Mouse (Mus musculus) cortical plate, adult 2 months (tissue): Measurements from ENCODE around the gene AA467197. TPM values are rescaled to one million over a fixed set of nuclear protein-coding genes. Genes with fewer than 3 reads are reported as not detected.

Source experiments
- H3K27ac ChIP-seq: fragments of 200-500 bp; 2 replicates; pipeline ENCODE4 v1.5.1; 2012; ENCODE audit warnings: low read length, control low read depth, inconsistent platforms; ENCODE audit not compliant: insufficient read depth
- H3K4me1 ChIP-seq: fragments of 200-500 bp; 2 replicates; pipeline ENCODE4 v1.6.1; 2011; ENCODE audit warnings: low read length; ENCODE audit not compliant: control insufficient read depth, insufficient read depth
- H3K4me3 ChIP-seq: fragments of 200-500 bp; 2 replicates; pipeline ENCODE4 v1.5.1; 2011; ENCODE audit warnings: mild to moderate bottlenecking, low read length, control low read depth; ENCODE audit not compliant: insufficient read depth
- CTCF ChIP-seq: fragments of 200-500 bp; IDR thresholded peaks from 2 replicates; pipeline ENCODE4 v1.5.1; 2011; ENCODE audit warnings: mild to moderate bottlenecking, control low read depth, low read length; ENCODE audit not compliant: insufficient read depth; ENCODE audit errors: extremely low read depth
- POLR2A ChIP-seq: fragments of 200-500 bp; IDR thresholded peaks from 2 replicates; pipeline ENCODE4 v1.6.1; 2011; ENCODE audit warnings: mild to moderate bottlenecking, low read length, control low read depth; ENCODE audit not compliant: insufficient read depth; ENCODE audit errors: extremely low read depth
- polyA plus RNA-seq: library from polyadenylated mRNA; depleted of rRNA; stranded (reverse); fragments of >200 nt; gene quantifications from 2 replicates; pipeline ENCODE4 v1.2.3, GENCODE M21; 2012

AA467197 gene
- polyA plus RNA-seq, 1 experiment, result 0.75 TPM

DNA sequence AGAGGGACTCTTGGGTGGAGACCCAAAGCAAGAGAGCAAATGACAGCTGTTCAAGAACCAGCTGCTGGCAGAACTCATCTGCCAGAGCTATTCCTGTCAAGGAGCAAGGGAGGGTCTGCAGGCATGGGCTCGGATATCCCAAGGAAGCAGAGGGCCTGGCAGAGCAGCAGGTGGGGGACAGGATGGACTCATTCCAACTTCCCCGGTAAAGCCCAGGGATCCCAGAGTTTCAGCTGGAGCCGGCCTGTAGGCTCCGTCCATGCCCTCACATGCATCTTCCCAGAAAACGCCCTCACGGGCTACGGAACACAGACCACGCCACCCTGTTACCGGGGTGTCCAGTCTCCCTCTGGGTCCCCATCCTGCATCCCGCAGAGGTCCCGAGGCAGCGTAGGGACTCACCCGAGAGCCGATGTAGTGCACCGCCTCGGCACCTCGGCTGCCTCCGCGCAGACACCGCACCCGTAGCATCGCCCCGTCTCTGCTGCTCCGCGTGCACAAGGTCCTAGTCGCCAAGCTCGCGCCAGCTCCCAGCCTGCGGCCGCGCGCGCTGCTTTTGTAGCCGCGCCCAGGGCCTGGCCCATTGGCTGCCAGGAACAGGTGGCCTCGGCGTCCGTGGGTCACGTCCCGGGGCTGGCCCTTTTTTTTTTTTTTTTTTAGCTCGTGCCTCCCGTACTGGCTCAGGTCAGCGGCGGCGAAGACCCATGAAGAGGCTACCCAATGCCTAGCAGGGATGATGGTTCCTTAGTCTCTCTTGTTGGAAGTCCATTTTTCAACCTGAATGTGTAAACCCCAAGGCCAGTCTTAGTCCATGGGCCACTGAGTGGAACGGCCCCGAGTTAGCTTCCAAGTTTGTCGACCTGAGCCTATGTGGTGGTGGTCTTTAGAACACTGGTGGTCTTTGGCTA lies 25.8 kb upstream of the AA467197 start, which contains the start of gene Gatm:
Gene Gatm, minus strand, starts transcription at position 558 of the 908 bp plus-strand sequence.
- Histone ChIP-seq H3K27ac (peak within 1 kb of the TSS; percentile 61), H3K4me3 (peak within 1 kb of the TSS; percentile 65), H3K4me1 (peaks cover 1% of the 10 kb centered on the region; the same call in 1 of the 2 replicates)
- TF ChIP-seq POLR2A (peak; percentile 70; the same call in 1 of the 2 replicates), CTCF (no peak)

DNA sequence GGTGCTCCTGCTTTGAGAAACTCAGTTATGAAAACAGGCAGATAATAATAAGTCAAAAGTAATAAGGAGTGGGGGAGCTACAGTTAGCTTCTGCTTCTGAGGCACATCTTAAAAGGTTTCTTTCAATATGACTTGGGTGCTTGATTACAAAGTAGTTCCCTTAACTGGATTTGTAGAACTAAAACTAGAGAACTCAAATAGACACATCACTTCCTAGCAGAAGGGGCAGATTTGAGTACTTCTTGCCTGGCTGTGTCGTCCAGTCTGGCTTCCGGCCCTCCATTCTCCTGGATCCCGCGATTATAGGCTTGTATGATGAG lies 25.2 kb upstream of the AA467197 start:
- TF ChIP-seq POLR2A (no peak), CTCF (no peak)
- Histone ChIP-seq H3K4me3 (peak overlapping the region; percentile 65), H3K4me1 (peaks cover 3% of the 10 kb centered on the region), H3K27ac (peak overlapping the region; percentile 20; the same call in 1 of the 2 replicates)

DNA sequence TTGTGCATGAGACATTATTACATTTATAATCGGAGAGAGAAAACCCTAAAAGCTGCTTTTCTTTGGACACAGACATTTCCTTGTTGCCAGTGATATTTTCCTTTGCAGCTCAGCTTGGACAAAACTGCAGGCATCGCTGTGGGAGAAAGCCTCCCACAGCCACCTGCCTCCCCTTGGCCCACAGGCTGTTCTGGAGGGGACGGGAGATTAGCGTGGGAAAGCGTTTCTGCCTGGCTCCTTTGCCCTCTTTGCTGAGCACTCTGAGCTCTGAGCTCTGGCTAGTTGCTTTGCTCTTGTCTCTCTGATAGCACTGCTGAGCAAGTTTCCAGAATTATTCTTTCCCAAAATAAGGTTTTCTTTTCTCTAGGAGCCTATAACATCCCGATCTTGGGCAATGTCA lies 20.5 kb upstream of the AA467197 start:
- TF ChIP-seq POLR2A (no peak), CTCF (no peak)
- Histone ChIP-seq H3K4me3 (no peak overlapping the region), H3K27ac (peak overlapping the region; percentile 86), H3K4me1 (peaks cover 3% of the 10 kb centered on the region)

DNA sequence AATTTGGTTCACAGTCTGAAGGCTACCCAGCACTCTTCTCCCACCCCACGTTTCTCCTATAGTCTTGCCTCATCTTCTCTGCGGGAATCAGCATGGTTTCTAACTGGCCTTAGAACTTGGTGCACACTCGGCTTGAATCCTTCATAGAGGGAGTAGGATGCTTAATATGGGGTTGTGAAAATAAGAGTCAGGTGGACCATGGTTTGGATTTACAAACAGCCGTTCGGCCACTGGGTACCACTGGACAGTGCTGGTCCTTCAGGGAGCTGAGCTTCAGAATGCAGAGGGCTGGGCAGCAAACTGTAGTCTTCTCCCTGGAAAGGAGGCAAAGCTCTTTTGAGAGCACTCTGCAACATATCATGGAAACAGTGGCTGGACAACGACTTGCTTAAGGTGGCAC lies 19.0 kb upstream of the AA467197 start:
- Histone ChIP-seq H3K4me3 (no peak overlapping the region), H3K4me1 (peaks cover 2% of the 10 kb centered on the region; the same call in 1 of the 2 replicates), H3K27ac (peak overlapping the region; percentile 51)
- TF ChIP-seq POLR2A, result no peak
- TF ChIP-seq CTCF, result no peak

DNA sequence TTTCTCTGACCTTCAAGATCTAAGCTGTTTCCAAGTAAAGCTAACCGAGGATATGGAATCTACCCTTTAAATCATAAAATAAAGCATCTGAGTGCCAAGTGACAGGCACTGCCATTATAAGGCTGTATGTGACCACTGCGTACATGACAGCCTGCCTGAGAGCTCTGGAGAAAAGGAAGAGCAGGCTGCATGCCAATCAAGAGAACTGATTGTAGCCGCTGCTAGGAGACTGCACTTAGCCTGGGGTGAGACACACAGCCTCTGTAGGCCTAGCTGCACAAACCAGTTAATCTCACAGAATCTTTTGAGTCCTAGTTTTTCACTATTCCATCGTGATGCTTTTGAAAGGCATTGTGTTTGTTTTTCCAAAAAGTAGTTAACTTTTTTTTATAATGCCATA lies 18.1 kb upstream of the AA467197 start:
- TF ChIP-seq CTCF (no peak), POLR2A (no peak)
- H3K4me1 ChIP-seq, result peaks cover 2% of the 10 kb centered on the region; the same call in 1 of the 2 replicates
- no peak overlapping the region for H3K4me3 ChIP-seq
- H3K27ac ChIP-seq, result no peak overlapping the region

DNA sequence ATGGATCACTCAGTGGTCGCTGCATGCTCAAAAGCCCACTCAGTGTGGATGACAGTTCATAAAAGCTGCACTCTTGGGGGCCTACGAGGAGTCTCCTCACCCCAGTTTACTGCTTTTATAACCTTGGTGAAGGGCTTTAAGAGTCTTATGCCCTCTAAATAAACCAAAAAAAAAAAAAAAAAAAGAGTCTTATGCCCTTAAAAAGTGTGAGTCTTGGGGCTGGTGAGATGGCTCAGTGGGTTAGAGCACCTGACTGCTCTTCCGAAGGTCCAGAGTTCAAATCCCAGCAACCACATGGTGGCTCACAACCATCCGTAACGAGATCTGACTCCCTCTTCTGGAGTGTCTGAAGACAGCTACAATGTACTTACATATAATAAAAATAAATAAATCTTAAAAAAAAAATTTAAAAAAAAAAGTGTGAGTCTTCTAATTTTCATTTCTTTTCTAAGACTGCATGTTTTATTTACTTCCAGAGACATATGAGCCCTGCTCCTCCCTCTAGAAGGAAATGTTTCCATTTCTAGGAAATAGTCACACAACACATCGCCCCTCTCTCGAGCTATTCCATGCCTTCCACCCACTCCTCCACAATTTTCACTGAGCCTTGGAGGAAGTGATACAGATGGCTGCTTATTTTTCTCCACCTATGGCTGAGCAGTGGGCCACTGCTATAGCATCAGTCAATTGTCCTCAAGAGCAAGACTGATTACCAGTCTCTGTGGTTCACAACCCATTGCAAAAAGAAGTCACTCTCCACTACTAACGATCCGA lies 15.3 kb upstream of the AA467197 start:
- TF ChIP-seq POLR2A (no peak), CTCF (no peak)
- Histone ChIP-seq H3K27ac (no peak overlapping the region), H3K4me1 (no peaks in the 10 kb centered on the region; the same call in 1 of the 2 replicates), H3K4me3 (no peak overlapping the region)

DNA sequence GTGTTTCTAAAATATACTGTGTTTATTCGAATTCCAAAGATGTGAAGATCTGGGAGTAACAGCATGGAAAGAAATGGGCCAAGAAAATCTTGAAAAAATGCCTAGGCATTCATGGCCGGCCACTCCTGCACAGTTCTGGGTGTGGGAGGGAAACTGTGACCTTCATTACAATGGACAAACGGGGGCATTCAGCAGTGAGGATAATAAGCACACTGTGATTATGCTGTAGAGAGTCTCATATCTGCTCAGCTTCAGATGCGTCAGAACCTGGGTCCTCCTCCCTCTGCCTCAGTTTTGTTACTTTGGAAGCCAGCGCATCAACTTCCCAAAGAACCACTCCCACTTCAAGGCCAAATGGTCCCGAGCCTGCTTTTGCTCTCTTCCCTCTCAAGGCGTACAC lies 10.9 kb upstream of the AA467197 start:
- H3K4me3 ChIP-seq, result no peak overlapping the region

DNA sequence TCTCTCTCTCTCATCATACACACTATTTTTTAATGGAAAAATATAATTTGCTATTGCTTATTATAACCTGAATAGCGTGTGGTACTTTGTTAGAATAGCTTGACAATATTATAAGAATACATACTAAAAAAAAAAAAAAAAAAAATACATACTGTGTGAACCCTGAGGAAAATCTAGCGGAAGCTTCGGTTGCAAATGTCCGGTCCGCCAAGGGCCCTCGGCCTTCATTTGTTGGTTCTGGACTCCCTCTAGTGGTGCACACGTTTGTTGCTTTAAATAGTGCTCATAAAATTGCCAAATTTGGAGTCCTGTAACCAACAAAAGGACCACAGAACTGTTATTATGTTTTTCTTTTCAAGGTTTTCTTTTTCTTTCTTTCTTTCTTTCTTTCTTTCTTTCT lies 7.8 kb upstream of the AA467197 start:
- Histone ChIP-seq H3K4me1 (peaks cover 2% of the 10 kb centered on the region; the same call in 1 of the 2 replicates), H3K27ac (no peak overlapping the region), H3K4me3 (no peak overlapping the region)
- TF ChIP-seq POLR2A, result no peak
- peak; percentile 86 for TF ChIP-seq CTCF

More for the DNA sequence above, 10.9 kb upstream of the AA467197 start:
- Histone ChIP-seq H3K27ac (no peak overlapping the region; the same call in 1 of the 2 replicates), H3K4me1 (no peaks in the 10 kb centered on the region)
- TF ChIP-seq POLR2A (no peak), CTCF (no peak)

DNA sequence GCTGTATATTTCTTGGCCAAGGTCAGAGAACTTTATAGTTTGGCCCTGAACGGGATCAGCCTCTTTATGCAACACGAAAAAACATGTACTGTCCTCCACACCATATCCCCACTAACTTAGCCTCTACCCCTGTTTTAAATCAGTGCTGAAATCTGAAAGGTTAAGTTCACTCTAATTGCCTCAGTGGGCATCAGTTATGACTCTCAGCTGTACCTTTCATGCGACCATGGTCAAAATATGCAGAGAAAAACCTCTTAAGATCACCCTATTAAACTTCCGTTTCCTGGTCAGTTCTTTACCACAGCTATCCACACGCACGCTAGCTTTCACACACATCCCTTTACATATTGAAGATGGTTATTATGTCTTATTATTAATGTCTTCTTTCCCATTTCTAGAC lies 6.9 kb upstream of the AA467197 start:
- Histone ChIP-seq H3K4me1 (peaks cover 2% of the 10 kb centered on the region; the same call in 1 of the 2 replicates), H3K4me3 (peak overlapping the region; percentile 65; the same call in 1 of the 2 replicates), H3K27ac (no peak overlapping the region)
- TF ChIP-seq CTCF, result no peak
- no peak for TF ChIP-seq POLR2A
